Mouse (Mus musculus): ENCODE measurements around the gene Cdc27.
A peak's percentile ranks its signal among the peaks of the same experiment; 100 is the strongest.
"Not testable (repeated sequence)": the region's sequence is repeated elsewhere in the genome, so short reads cannot be mapped to it uniquely, and the experiment has no call there.

Gene Cdc27

DNA sequence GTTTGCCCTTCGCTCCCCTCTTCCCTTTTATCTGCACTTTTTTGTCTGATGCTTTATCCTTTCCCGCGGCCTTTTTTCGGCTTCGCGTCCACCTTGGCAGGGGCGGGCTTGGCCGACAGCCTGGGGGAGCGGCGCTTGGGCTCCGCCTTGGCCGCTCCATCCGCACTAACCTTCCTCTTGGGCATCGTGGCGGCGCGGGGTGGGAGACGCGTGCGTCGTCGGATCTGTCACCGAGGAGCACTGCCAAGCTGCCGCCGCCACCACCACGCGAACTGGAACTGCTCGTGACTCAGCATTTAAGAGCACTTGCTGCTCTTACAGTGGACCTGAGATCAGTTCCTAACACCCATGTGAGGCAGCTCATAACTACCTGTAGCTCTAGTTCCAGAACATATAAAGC is 21.0 kb upstream of the Cdc27 start:
- DNase-seq (ENCODE audit: low read depth, low spot score) = not testable (repeated sequence)

DNA sequence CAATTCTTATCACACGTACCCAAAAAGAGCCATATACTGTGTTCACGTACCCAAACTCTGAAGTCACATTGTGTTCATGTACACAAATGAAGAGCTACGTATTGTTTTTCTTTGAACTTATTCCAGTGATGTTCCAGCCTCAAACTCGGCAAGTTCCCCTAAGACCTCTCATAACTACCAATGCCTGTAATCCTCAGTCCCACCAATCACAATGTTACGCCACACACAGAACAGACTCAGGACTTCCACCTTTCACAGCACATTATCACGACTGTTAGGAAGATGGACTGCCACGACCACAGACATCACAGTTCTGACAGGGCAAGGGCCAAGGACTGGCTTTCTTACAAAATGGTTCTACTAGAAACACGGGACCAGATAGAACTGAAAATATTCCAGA is 20.1 kb upstream of the Cdc27 start:
- DNase-seq (ENCODE audit: low read depth, low spot score) = not testable (repeated sequence)

DNA sequence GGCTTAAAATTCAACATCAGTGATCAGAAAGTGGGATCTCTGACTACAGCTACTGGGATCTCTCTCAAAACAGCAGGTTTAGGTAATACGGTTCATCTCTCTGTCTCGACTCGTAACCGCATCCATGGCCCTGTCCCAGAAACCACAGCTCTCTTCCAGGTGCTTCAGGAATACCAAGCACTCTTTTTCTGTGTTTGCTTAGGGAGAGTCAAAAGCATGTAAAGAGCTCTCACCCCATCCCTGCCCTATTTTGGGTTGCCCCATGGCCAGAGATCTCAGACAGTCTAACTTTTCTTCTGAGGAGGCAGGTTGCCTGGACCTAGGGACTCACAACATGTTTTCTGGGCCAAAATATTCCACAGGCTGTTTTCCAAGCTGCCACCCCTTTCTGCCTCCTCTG is 17.9 kb upstream of the Cdc27 start:
- DNase-seq (ENCODE audit: low read depth, low spot score) = no peak

DNA sequence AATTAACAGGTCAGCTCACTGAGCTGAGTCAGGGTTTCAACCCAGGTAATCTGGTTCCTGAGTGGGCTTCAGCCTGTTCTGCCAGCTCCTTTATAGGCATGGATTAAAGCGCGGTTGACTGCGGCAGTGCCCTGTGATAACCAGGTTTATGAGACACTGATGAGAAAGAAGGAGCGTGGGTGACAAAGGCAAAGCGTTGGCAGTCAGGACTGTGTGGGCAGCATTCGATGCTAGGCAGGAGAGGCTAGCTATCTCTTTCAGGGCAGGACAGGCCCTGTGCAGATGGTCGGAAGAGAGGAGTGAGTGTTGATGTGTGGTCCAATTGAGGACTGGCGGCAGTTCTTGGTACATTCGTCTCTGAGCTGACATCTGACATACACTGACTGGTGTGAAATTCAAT is 17.3 kb upstream of the Cdc27 start:
- no peak for DNase-seq (ENCODE audit: low read depth, low spot score)

DNA sequence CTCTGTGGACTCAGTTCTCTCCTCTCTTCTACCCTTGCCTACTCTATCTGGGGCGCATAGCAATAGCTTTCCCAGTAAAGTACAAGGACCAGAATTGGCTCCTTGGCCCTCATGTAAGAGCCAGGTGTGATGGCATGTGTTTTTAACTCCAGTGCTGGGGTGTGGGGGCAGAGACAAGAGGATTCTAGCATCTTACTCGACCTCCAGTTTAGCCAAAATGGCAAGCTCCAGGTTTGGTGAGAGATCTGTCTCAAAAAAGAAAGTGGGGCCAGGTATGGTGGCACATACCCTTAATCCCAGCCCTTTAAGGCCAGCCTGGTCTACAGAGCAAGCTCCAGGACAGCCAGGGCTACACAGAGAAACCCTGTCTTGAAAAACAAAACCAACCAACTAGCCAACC is 16.4 kb upstream of the Cdc27 start:
- no peak for DNase-seq (ENCODE audit: low read depth, low spot score)

DNA sequence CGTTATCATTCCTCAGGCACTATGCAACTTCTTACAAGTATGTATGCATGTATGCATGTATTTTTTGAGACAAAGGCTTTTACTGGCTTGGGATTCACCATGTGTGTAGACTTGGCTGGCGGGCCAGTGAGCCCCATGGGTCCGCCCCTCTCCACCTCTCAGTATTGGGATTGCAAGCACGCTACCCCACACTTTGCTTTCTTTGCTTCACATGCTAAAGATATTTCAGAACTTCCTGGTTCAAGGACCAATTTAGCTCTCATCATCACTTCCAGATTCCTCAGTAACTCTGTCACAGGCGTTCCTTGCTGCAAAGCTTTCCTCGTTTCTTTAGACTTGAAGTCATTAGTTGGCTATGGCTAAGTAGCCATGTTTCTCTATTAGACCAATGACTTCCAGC is 15.7 kb upstream of the Cdc27 start:
- no peak for DNase-seq (ENCODE audit: low read depth, low spot score)

DNA sequence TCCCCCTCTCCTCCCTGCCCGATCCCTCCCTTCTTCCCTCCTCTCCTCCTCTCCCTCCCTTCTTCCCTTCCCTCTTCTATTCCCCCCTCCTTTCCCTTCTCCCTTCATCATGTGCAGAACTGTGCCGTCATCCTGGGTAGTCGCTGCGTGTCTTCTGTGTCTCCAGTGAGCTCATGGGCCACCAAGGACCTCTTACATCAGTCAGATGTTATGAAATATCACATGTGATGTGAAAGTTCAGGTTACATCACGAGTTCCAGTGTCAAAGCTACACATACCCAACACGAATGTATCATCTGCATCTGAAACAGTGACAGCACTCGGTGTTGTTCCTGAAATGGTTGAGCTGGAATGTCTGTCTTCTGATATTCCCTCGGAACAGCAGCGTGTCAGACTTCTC is 14.8 kb upstream of the Cdc27 start:
- no peak for DNase-seq (ENCODE audit: low read depth, low spot score)

DNA sequence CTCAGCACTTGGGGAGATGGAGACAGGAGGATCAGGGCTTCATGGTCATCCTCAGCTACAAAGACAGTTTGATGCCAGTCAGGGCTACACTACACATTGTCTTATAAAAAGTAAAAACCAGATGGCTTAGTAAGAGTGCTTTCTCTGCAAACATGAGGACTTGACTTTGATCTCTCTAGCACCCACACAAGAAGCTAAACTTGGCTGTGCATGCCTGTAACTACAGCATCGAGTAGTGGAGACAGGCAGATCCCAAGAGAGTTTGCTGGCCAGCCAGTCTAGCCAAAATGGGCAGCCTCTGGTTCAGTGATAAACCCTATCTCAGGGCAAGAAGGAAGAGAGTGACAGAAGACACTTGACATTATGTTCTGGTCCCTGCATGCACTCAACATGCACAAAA is 13.1 kb upstream of the Cdc27 start:
- DNase-seq (ENCODE audit: low read depth, low spot score) = no peak

DNA sequence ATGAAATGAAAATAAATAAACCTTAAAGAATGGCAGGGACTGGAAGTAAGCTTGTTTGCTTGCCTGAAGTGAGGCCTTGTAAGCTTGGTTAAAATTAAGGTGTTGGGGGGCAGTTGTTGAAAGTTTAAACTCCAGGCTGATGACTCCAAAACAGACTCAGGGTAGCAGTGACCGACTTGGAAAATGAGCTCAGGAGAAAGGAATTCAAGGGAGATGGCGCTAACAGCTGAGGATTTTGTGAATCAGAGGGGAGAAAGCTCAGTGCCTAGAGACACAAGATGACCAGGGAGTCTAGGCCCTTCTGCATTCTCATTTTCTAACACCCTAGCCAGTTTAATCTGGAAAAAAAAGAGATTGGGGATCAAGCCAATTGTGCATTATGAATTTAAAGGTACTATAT is 10.6 kb upstream of the Cdc27 start:
- DNase-seq (ENCODE audit: low read depth, low spot score) = no peak

DNA sequence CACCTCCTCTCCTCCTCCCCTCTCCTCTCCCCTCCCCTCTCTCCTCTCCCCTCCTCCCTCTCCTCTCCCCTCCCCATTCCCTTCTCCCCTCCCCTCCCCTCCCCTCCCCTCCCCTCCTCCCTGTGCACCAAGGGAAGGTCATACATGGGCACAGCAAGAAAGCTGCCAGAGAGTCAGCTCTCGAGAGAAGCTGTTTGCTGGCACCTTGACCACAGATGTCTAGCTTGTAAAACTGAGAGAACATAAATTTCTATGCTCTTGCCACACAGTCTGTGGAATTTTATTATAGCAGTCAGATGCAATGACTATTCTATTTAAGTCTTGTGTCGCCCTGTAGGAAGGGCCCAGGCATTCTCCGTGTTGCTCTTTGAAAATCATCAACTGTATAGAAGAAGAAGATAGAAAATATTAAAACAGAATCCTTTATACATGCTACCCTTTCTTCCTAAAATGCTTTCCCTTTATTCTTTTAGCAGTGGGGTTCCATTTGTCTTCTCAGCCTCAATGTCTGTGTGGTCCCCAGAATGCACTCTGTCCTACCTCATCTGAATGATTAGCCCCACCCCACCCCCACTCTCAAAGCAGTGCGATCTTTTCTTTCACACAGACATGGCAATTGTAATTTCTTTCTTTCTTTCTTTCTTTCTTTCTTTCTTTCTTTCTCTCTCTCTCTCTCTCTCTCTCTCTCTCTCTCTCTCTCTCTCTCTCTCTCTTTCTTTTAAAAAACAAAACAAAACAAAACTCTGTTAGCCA is 8.4 kb upstream of the Cdc27 start:
- no peak for DNase-seq (ENCODE audit: low read depth, low spot score)

DNA sequence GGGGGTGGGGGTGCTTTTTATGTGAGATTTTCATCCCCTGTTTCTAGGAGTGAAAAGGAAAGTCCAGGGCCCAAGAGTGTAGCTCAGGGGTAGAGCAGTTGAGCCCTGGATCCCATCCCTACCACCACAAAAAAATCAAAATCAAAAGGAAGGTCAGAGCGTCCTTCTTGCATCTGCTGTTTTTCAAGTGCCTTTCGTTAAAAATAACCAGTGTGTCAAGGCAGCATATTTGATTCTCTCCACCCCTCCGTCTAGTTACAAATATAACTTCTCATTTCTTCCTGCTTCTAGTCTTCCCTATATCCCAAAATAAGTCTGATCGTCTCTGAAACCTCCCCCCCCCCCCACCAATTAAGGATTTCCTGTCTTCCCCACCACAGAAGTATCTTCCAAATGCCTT is 7.6 kb upstream of the Cdc27 start:
- no peak for DNase-seq (ENCODE audit: low read depth, low spot score)

DNA sequence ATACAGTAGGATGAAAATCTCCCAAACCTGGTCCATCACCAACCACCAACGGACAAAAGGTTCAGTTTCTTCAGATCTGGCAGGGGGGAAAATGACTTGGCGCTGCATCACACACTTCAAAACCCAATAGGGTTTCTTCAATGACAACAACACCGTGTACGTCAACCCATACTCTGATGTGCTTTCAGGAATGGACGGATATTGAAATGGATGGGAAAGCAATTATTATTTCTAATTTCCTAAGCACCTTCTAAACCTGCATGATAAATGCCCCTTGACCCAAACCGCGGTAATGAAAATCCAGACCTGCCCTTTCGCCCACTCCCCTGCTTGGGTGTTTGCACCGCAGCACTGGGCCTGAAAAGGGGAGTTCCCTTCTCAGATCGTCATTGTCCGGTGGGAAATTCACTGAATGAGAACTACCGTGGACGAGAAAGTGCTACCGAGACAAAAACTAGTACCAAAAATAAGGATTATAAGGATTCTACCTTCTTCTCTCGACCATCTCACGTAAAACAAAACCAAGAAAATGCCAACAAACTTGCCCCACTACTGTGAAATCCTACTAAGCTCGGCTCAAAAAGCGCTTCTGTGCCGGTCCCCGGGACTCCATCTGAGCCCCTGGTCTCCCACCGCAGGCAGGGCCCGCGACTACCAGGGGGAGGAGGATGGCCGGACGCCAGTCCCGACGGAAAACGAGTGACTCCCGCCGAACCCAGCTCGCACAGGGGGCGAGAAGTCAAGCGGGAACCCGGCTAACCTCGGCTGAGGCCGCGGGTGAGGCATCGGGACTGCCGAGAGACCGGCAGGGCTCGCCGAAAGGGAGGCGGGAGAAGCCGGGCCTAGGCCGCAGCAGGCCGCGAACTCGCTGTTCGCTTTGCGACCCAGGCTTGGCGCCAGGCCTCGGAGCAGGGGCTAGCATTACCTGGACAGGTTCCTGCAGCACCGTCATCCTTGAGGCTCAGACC is 698 bp downstream of the Cdc27 start:
- peak; percentile 28 for DNase-seq (ENCODE audit: low read depth, low spot score)

DNA sequence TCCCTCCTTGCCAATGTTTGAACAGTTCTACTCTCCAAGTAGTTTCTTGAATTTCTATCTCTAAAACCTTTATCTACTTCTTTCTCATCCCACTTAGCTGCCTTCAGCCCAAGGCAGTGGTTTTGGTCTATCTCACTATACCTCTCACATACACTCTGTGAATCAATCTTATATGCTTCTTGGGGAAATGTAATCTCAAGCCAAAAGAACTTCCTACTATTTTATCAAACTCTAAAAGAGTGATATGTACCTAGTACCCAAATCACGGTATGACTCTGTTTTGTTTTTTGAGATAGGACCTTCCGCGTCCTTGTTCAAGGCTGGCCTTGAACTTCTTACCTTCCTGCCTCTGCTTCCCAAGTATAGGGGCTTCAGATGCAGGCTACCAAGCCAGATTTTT is 2.9 kb downstream of the Cdc27 start:
- no peak for DNase-seq (ENCODE audit: low read depth, low spot score)

DNA sequence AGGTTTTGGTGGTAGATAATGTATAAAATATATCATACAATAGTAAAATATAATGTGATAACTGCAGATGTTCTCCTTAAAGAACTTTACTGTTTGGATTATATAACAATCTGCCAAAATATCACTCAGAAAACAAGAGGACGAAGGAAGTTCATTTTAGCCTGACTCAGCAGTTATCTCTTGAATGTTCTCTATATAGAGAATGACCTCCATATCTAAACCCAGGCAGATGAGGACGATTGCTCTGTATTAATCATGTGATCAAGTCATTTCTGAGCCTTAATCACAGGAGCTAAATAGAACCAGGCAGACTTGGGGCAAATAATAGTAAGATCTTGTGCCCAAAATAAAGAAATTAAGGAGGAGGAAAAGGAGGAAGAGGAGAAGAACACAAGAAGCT is 5.9 kb downstream of the Cdc27 start:
- DNase-seq (ENCODE audit: low read depth, low spot score) = no peak

DNA sequence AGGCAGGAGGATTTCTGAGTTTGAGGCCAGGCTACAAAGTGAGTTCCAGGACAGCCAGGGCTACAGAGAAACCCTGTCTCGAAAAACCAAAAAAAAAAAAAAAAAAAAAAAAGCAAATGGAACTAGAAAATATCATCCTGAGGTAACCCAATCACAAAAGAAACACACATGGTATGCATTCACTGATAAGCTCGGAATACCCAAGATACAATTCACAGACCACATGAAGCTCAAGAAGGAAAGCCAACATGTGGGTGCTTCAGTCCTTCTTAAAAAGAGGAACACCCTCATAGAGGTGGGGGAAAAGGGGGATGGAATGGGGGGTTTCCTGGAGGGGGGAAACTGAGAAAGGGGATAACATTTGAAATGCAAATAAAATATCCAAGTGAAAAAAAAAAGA is 7.1 kb downstream of the Cdc27 start:
- not testable (repeated sequence) for DNase-seq (ENCODE audit: low read depth, low spot score)

DNA sequence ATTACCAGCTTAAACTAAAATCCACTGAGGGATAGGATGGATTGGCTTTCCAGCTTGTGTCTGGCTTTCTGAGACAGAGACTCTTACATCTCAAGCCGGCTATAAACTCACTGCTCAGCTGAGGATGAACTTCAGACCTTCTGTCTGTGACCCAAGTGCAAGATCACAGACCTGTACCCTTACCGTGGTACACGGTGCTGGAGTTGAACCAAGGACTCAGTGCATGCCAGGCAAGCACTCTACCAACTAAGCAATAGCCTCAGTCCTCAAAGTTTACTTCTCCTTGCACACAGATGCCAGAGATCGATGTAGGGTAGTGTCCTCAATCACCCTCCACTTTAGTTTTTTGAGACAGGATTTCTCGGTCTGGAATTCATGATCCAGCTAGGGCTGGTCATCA is 10.6 kb downstream of the Cdc27 start:
- no peak for DNase-seq (ENCODE audit: low read depth, low spot score)

DNA sequence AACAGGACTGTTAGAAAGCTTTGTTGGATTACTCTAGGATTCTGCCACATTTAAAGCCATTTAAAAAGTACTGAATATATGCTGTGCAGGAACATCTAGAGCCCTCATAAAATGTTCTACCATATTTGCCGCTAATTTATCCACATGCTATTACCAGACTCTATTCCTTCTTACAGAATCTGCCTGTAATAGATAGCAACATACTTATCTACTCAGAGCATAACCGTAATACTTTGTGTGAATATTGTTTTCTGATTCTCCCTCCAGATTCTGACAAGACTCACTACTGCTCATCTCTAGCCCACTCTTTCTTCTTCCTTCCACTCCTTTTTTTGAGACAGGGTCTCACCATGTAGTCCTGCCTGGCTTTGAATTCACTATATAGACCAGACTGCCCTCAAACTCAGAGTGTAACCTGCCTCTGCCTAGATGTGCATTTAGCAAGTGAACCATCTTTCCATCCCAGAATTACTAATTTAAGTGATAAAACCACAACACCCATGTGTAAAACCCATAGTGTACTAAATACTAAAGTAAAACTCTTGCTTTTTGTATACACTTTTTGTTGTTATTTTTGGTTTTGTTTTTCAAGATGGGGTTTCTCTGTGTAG is 12.4 kb downstream of the Cdc27 start:
- DNase-seq (ENCODE audit: low read depth, low spot score) = no peak

DNA sequence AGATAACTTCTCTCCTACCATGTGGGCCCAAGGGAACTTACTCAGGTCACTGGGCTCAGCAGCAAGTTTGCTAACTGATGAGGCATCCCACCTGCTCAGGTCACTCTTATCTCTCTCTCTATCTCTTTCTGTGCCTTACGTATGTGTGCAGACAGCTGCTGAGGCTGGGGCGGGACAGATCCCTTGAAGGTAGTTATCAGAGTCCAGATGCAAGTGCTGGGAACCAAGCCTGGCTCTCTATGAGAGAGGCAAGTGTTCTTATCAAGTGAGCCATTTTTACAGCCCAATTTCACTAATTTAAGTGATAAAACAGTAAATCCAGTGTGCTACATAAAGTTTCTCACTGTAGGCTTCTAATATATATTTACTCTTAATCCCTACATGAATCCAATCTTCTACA is 13.6 kb downstream of the Cdc27 start:
- no peak for DNase-seq (ENCODE audit: low read depth, low spot score)

DNA sequence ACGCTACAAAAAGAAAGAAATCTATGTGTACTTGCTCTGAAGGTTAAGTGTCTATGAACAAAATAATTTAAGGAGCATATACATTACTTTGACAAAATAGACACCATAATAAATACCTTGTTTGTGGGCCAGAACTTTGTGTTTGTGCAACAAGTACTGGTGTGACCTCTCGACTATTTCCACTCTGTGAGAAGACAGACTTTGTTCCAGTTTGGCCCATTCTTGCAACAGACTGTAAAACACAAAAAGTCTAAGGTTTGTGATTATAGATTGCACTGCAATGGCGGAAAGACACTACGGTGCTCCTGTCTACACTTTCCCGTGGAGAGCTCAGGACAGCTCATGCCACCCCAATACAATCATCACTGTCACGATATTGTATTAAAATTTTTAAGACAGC is 24.5 kb downstream of the Cdc27 start:
- no peak for DNase-seq (ENCODE audit: low read depth, low spot score)

DNA sequence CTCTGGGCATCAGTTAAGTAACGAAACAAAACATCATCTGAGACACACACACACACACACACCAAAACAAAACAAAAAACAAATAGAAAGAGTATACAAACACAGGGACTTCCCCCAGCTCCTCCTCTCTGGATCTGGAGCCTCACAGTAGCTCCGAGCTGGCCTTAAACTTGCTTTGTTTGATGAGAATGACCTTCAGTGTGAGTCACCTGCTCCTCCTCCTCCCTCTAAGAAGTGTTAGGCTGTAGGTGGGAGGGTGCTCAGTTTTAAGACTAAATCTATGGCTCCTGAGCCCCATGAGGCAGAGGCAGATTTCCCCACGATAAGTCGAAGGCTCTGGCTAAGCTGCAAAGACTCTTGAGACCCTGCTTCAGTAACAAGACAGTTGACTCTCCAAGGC is 38.0 kb downstream of the Cdc27 start:
- no peak for DNase-seq (ENCODE audit: low read depth, low spot score)

DNA sequence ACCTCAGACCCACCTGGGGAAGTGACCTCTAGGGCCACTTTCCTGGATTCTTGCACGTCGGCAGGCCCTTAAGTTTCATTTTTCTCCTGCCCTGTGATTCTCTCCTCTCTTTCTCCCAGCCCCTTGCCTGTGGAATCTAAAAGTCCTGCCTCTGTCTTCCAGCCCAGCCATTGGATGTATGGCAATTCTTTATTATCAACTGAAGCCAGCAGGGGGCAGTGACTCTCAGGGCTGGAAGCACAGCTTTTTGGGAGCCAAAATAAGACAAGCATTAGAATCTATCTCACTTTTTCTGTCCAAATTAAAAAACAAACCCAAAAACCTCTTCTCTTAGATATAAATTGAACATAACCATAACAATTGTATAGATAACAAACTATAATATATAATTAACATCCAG is 39.8 kb downstream of the Cdc27 start:
- DNase-seq (ENCODE audit: low read depth, low spot score) = no peak

DNA sequence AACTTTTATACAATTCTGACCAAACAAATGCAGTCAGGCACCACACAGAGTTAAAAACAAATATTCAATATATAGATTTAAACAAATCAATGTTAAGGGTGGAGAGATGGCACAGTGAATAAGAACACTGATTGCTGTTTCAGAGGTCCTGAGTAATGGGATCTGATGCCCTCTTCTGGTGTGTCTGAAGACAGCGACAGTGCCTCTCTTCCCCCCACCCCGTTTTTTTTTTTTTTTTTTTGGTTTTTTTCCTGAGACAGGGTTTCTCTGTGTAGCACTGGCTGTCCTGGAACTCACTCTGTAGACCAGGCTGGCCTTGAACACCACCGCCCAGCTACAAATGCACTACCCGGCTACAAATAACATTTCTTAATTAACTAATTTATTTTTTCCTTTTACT is 42.0 kb downstream of the Cdc27 start:
- no peak for DNase-seq (ENCODE audit: low read depth, low spot score)

DNA sequence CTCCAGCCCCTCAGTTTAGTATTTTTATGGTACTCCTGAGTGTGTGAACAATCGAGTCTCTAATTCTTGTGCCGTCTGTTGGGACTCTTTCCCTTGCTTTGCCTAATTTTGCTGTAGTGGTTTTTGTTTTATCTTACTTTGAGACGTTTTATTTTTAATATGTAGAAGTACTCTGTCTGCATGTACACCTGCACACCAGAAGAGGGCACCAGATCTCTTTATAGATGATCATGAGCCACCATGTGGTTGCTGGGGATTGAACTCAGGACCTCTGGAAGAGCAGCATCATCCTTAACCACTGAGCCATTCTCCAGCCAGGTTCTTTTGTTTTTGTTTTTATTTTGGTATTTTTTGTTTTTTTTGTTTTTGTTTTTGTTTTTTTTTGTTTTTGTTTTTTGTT is 62.1 kb downstream of the Cdc27 start:
- DNase-seq (ENCODE audit: low read depth, low spot score) = no peak

Data from brain, embryonic 18.5 days (tissue).